ENCODE assay signal across 8 mouse cellular contexts in genomic region chr19:29947891-29948801, GRCm38 (mm10). TPM values are rescaled to one million over a fixed set of nuclear protein-coding genes. Genes with fewer than 3 reads are reported as not detected.
DNase-seq lines count a peak whose midpoint lies in the region; ATAC-seq and TF ChIP-seq lines count a peak whose summit lies in the region.

No protein-coding gene starts in this region.

- H3K9me3 ChIP-seq in CH12.LX (replicated peaks; ENCODE audit: low read length), result no peaks in the 10 kb centered on the region
- no peaks in the 10 kb centered on the region for H3K9me3 ChIP-seq in forebrain, embryonic 15.5 days
- H3K9me3 ChIP-seq in liver, embryonic 13.5 days (replicated peaks), result no peaks in the 10 kb centered on the region
- no peaks in the 10 kb centered on the region for H3K9me3 ChIP-seq in stomach, embryonic 15.5 days

- intact Hi-C loops in heart, postnatal 10 days (cut with DNase I), result loop anchor here (2.0 kb wide), 1 partner anchor 31 kb away; no protein-coding TSS in a partner anchor

- dilution Hi-C loops in CH12.LX (cut with MboI; ENCODE audit: extremely low pct_ligation_motif_present, extremely low pct_unique_long_range_greater_than_20kb, low sequenced_read_pairs), result no loop called here

- no peaks in the 10 kb centered on the region for H3K27me3 ChIP-seq in CH12.LX (replicated peaks)
- H3K27me3 ChIP-seq in forebrain, embryonic 15.5 days, result no peaks in the 10 kb centered on the region
- H3K27me3 ChIP-seq in liver, embryonic 13.5 days, result no peaks in the 10 kb centered on the region
- H3K27me3 ChIP-seq in stomach, embryonic 15.5 days (replicated peaks), result no peaks in the 10 kb centered on the region

- 0 out of 2 replicates have a peak overlapping the region, but pooled peaks have one; percentile 17 for H3K4me2 ChIP-seq in CH12.LX (ENCODE audit: insufficient read depth, low read depth, poor library complexity, severe bottlenecking)
- peak overlapping the region; percentile 57 for H3K4me2 ChIP-seq in forebrain, embryonic 15.5 days (replicated peaks)
- peak overlapping the region; percentile 64 for H3K4me2 ChIP-seq in liver, embryonic 13.5 days
- H3K4me2 ChIP-seq in stomach, embryonic 15.5 days, result peak overlapping the region; percentile 77

- H3K4me3 ChIP-seq in CH12.LX (replicated peaks in 1 of 3; ENCODE audit: low read depth in 2 of 3, low read length in 2 of 3, poor library complexity in 1 of 3), result no peak overlapping the region
- H3K4me3 ChIP-seq in forebrain, embryonic 15.5 days, result peak overlapping the region; percentile 35
- peak overlapping the region; percentile 42 for H3K4me3 ChIP-seq in liver, embryonic 13.5 days (replicated peaks)
- peak overlapping the region; percentile 39 for H3K4me3 ChIP-seq in stomach, embryonic 15.5 days (replicated peaks)

- in situ Hi-C loops in CH12.LX (cut with MboI; ENCODE audit: low pct_ligation_motif_present, low pct_unique_long_range_greater_than_20kb, low sequenced_read_pairs), result no loop called here

- peak in 1 of 2 experiments; percentile 60; a peak in 2 of 4 replicates for TF ChIP-seq CTCF in CH12.LX (conservative IDR thresholded peaks at IDR 0.05 in 1 of 2, IDR thresholded peaks at IDR 0.05 in 1 of 2; ENCODE audit: low read depth in 2 of 2, low read length in 2 of 2)

- H3K9ac ChIP-seq in CH12.LX (ENCODE audit: insufficient read depth, low read depth), result no peak overlapping the region
- H3K9ac ChIP-seq in forebrain, embryonic 15.5 days (replicated peaks), result peak overlapping the region; percentile 17
- H3K9ac ChIP-seq in liver, embryonic 13.5 days, result no peak overlapping the region
- no peak overlapping the region for H3K9ac ChIP-seq in stomach, embryonic 15.5 days

- no peaks in the 10 kb centered on the region for H3K79me2 ChIP-seq in CH12.LX (replicated peaks; ENCODE audit: control insufficient read depth, extremely low read depth, insufficient read depth, poor library complexity, severe bottlenecking)

- no peak for TF ChIP-seq EP300 in CH12.LX (IDR thresholded peaks at IDR 0.05; ENCODE audit: low read length)

- H3K27ac ChIP-seq in CH12.LX (ENCODE audit: insufficient read depth, low read depth), result no peak overlapping the region
- H3K27ac ChIP-seq in forebrain, embryonic 15.5 days (replicated peaks), result no peak overlapping the region
- no peak overlapping the region for H3K27ac ChIP-seq in liver, embryonic 13.5 days
- H3K27ac ChIP-seq in stomach, embryonic 15.5 days, result no peak overlapping the region

- DNase-seq in CH12.LX (ENCODE audit: extremely low read depth), result no peak
- peak; percentile 52 for DNase-seq in cerebellum, adult 18-20 months
- DNase-seq in heart, postnatal 10 days, result peak; percentile 88 to 89
- peak; percentile 93 to 95 for DNase-seq in kidney, postnatal 36 days
- peak; percentile 18 for DNase-seq in liver, embryonic 13.5 days
- peak; percentile 79 for DNase-seq in neural tube, embryonic 10.5 days (ENCODE audit: extremely low spot score, low spot score)

- 25% methylated on average over 25 of the region's 25 CpGs for WGBS in forebrain, embryonic 15.5 days
- WGBS in liver, embryonic 13.5 days (ENCODE audit: insufficient replicate concordance), result 21% methylated on average over 25 of the region's 25 CpGs
- 22% methylated on average over 25 of the region's 25 CpGs for WGBS in stomach, embryonic 15.5 days

- TF ChIP-seq RAD21 in CH12.LX (IDR thresholded peaks at IDR 0.05; ENCODE audit: low read depth, low read length), result peak; percentile 11

- H3K36me3 ChIP-seq in CH12.LX (replicated peaks in 1 of 2; ENCODE audit: control insufficient read depth in 1 of 2, insufficient read depth in 1 of 2, low read length in 1 of 2), result no peaks in the 10 kb centered on the region
- no peaks in the 10 kb centered on the region for H3K36me3 ChIP-seq in forebrain, embryonic 15.5 days
- no peaks in the 10 kb centered on the region for H3K36me3 ChIP-seq in liver, embryonic 13.5 days
- no peaks in the 10 kb centered on the region for H3K36me3 ChIP-seq in stomach, embryonic 15.5 days

- TF ChIP-seq POLR2A in CH12.LX (IDR thresholded peaks at IDR 0.05; ENCODE audit: low read depth, low read length), result no peak

- peak; percentile 96 for ATAC-seq in forebrain, embryonic 15.5 days (replicated peaks)
- peak; percentile 54 for ATAC-seq in liver, embryonic 13.5 days (ENCODE audit: low read depth)
- ATAC-seq in stomach, embryonic 15.5 days (ENCODE audit: insufficient read depth, low FRiP score, low read depth), result peak; percentile 79

- H3K4me1 ChIP-seq in CH12.LX (ENCODE audit: control insufficient read depth in 1 of 2, insufficient read depth in 2 of 2), result peaks cover 0 to 13% of the 10 kb centered on the region in 2 experiments; a peak in 2 of 4 replicates
- peaks cover 11% of the 10 kb centered on the region for H3K4me1 ChIP-seq in forebrain, embryonic 15.5 days
- H3K4me1 ChIP-seq in liver, embryonic 13.5 days (replicated peaks), result peaks cover 10% of the 10 kb centered on the region; the same call in 1 of the 2 replicates
- 0 out of 2 replicates have a peak, but pooled peaks cover 4% of the 10 kb centered on the region for H3K4me1 ChIP-seq in stomach, embryonic 15.5 days

TF ChIP-seq in CH12.LX, 34 proteins besides CTCF, POLR2A, EP300 and RAD21:
- TF ChIP-seq MAX (IDR thresholded peaks at IDR 0.05; ENCODE audit: low read length) (no peak), CHD2 (IDR thresholded peaks at IDR 0.05; ENCODE audit: low read length) (no peak), POLR2AphosphoS2 (IDR thresholded peaks at IDR 0.05; ENCODE audit: low read depth, low read length) (no peak), ZMIZ1 (IDR thresholded peaks at IDR 0.05; ENCODE audit: low read depth, low read length) (no peak), MAFK (IDR thresholded peaks at IDR 0.05; ENCODE audit: insufficient replicate concordance, low read length) (no peak), SMC3 (IDR thresholded peaks at IDR 0.05; ENCODE audit: low read depth, low read length) (peak; percentile 51), MXI1 (IDR thresholded peaks at IDR 0.05; ENCODE audit: low read depth, low read length) (no peak), NRF1 (IDR thresholded peaks at IDR 0.05; ENCODE audit: low read depth, low read length) (0 out of 2 replicates have a peak, but pooled peaks have one; percentile 32), RCOR1 (conservative IDR thresholded peaks at IDR 0.05; ENCODE audit: low read depth, low read length) (no peak), TCF12 (IDR thresholded peaks at IDR 0.05; ENCODE audit: low read depth, low read length) (0 out of 2 replicates have a peak, but pooled peaks have one; percentile 23)

RNA-seq across cellular contexts. Expression of gene Il33, which starts 23.2 kb away (rescaled TPM):
- total RNA-seq in CH12.LX (2012; rRNA removed) (0.08 TPM in 1 of 2 replicates, not detected in the other), CH12.LX (2014; rRNA removed) (0.32 and 0.39 TPM in 2 replicates)
- polyA plus RNA-seq in CH12.LX (2012; ENCODE audit: insufficient read length, low read depth), result 0.24 and 0.29 TPM in 2 replicates
- 0.29 and 0.34 TPM in 2 replicates for polyA plus RNA-seq in forebrain, embryonic 15.5 days (2015; fragmentation: Nextera tagmentation; extraction: Ambion mirVana)
- total RNA-seq in heart, postnatal 10 days (2021), result 1 to 10 TPM; 2.5 to 5.2 TPM
- polyA plus RNA-seq in liver, embryonic 13.5 days (2015; fragmentation: Nextera tagmentation; extraction: Ambion mirVana), result 0.93 and 1.8 TPM in 2 replicates
- polyA plus RNA-seq in stomach, embryonic 15.5 days (2015; fragmentation: Nextera tagmentation; extraction: Ambion mirVana), result 13.9 and 14.7 TPM in 2 replicates

RNA-seq across cellular contexts. Expression of gene Trpd52l3, which starts 55.4 kb away (rescaled TPM):
- total RNA-seq in CH12.LX (2012; rRNA removed) (not detected in 2 replicates), CH12.LX (2014; rRNA removed) (not detected in 2 replicates)
- polyA plus RNA-seq in CH12.LX (2012; ENCODE audit: insufficient read length, low read depth), result not detected in 2 replicates
- not detected in 2 replicates for polyA plus RNA-seq in forebrain, embryonic 15.5 days (2015; fragmentation: Nextera tagmentation; extraction: Ambion mirVana)
- not detected for total RNA-seq in heart, postnatal 10 days (2021)
- polyA plus RNA-seq in liver, embryonic 13.5 days (2015; fragmentation: Nextera tagmentation; extraction: Ambion mirVana), result not detected in 2 replicates
- not detected in 2 replicates for polyA plus RNA-seq in stomach, embryonic 15.5 days (2015; fragmentation: Nextera tagmentation; extraction: Ambion mirVana)

Comparison
In these comparisons a context has a peak if more than half of its experiments do, and no peak if none do; other contexts are left out.
1. H3K4me2 ChIP-seq: peak in every context shown above with its lines; median percentile 77 in stomach, embryonic 15.5 days; 64 in liver, embryonic 13.5 days; 57 in forebrain, embryonic 15.5 days; 17 in CH12.LX.
2. H3K4me3 ChIP-seq: peak in forebrain, embryonic 15.5 days (single experiment), liver, embryonic 13.5 days (single experiment) and stomach, embryonic 15.5 days (single experiment); none in CH12.LX (0 of 3).
3. Peak in every context shown above with its lines, with median percentiles within 50 percentile points of each other: ATAC-seq.